Mouse (Mus musculus): ENCODE results near the gene Olfr418. TPM values are rescaled to one million over a fixed set of nuclear protein-coding genes. Genes with fewer than 3 reads are reported as not detected.

Gene Olfr418
- polyA plus RNA-seq, 1 experiment from 2014 or later = not detected

Other genes starting within 250 kb of the Olfr418 start
- gene Olfr1408, start 128.6 kb upstream of the Olfr418 start, polyA plus RNA-seq (2016; fragmentation: Nextera tagmentation; extraction: Ambion mirVana) = not detected in 2 replicates
- gene Olfr1406, start 75.4 kb upstream of the Olfr418 start, polyA plus RNA-seq (2016; fragmentation: Nextera tagmentation; extraction: Ambion mirVana) = not detected in 2 replicates
- not detected in 2 replicates for gene Olfr218, start 68.2 kb upstream of the Olfr418 start, polyA plus RNA-seq (2016; fragmentation: Nextera tagmentation; extraction: Ambion mirVana)
- not detected in 2 replicates for gene Olfr1404, start 53.6 kb upstream of the Olfr418 start, polyA plus RNA-seq (2016; fragmentation: Nextera tagmentation; extraction: Ambion mirVana)
- not detected in 2 replicates for gene Fcer1a, start 38.8 kb upstream of the Olfr418 start, polyA plus RNA-seq (2016; fragmentation: Nextera tagmentation; extraction: Ambion mirVana)
- gene Mptx2, start 11.8 kb downstream of the Olfr418 start, polyA plus RNA-seq (2016; fragmentation: Nextera tagmentation; extraction: Ambion mirVana) = not detected in 2 replicates
- 0.95 and 1.1 TPM in 2 replicates for gene Ackr1, start 67.7 kb downstream of the Olfr418 start, polyA plus RNA-seq (2016; fragmentation: Nextera tagmentation; extraction: Ambion mirVana)
- 4.8 and 6.4 TPM in 2 replicates for gene Aim2, start 84.9 kb downstream of the Olfr418 start, polyA plus RNA-seq (2016; fragmentation: Nextera tagmentation; extraction: Ambion mirVana)
- gene Cadm3, start 101.7 kb downstream of the Olfr418 start, polyA plus RNA-seq (2016; fragmentation: Nextera tagmentation; extraction: Ambion mirVana) = 1.6 and 1.9 TPM in 2 replicates
- gene Ifi206, start 225.0 kb downstream of the Olfr418 start, polyA plus RNA-seq (2016; fragmentation: Nextera tagmentation; extraction: Ambion mirVana) = not detected in 2 replicates